Mouse (Mus musculus): ENCODE measurements around the gene Wwox.

GRCm38 (mm10) chr8:114801428-114802134, 362.1 kb downstream of the Wwox start:
- TF ChIP-seq POLR2A (IDR thresholded peaks at IDR 0.05; ENCODE audit: borderline replicate concordance, control insufficient read depth, low read depth, low read length) = no peak
- no peak for TF ChIP-seq CTCF (IDR thresholded peaks at IDR 0.05; ENCODE audit: control insufficient read depth, insufficient read depth, low read length)
